Mouse (Mus musculus) layer of hippocampus, adult 9-11 months (tissue): ENCODE data around the gene Stx18.

ENCODE experiments used
- DNase-seq: peaks from one replicate; pipeline ENCODE4 v3.0.0; 2022

Stx18 gene

GRCm38 (mm10) chr5:38140893-38141292 is 102.4 kb downstream of the Stx18 start:
- no peak for DNase-seq

GRCm38 (mm10) chr5:38146524-38146923 is 108.0 kb downstream of the Stx18 start:
- no peak for DNase-seq

GRCm38 (mm10) chr5:38151264-38151663 is 112.7 kb downstream of the Stx18 start:
- peak; percentile 83 for DNase-seq

GRCm38 (mm10) chr5:38152201-38153108 is 113.9 kb downstream of the Stx18 start:
- DNase-seq = no peak

GRCm38 (mm10) chr5:38153636-38154035 is 115.1 kb downstream of the Stx18 start:
- no peak for DNase-seq

GRCm38 (mm10) chr5:38157481-38158020 is 119.0 kb downstream of the Stx18 start:
- no peak for DNase-seq

GRCm38 (mm10) chr5:38158501-38158946 is 120.0 kb downstream of the Stx18 start:
- DNase-seq = peak; percentile 43

- DNase-seq = peak; percentile 76
Observed at GRCm38 (mm10) chr5:38158947-38159633, 120.5 kb downstream of the Stx18 start.

- no peak for DNase-seq
Observed at GRCm38 (mm10) chr5:38159634-38160413, 121.3 kb downstream of the Stx18 start, which contains the start of gene Nsg1. Gene Nsg1 (minus strand): TSS chr5:38159907.

- DNase-seq = no peak
Observed at GRCm38 (mm10) chr5:38168497-38168896, 130.0 kb downstream of the Stx18 start.

- DNase-seq = no peak
Observed at GRCm38 (mm10) chr5:38173766-38174165, 135.2 kb downstream of the Stx18 start.

GRCm38 (mm10) chr5:38174256-38174912 is 135.8 kb downstream of the Stx18 start:
- DNase-seq = no peak

- DNase-seq = no peak
Observed at GRCm38 (mm10) chr5:38184688-38185285, 146.2 kb downstream of the Stx18 start.

- DNase-seq = no peak
Observed at GRCm38 (mm10) chr5:38187006-38187405, 148.5 kb downstream of the Stx18 start.
